Mouse (Mus musculus) heart, adult 2 months (tissue): ENCODE results near the gene Ascc2.

Source experiments
- CTCF ChIP-seq: fragments of 200-600 bp; IDR thresholded peaks from 2 replicates; pipeline ENCODE4 v1.8.1; 2022; ENCODE audit warnings: antibody characterized with exemption, mild to moderate bottlenecking, moderate library complexity
- EP300 ChIP-seq: fragments of 200-500 bp; IDR thresholded peaks from 2 replicates; pipeline ENCODE4 v1.6.1; 2011; ENCODE audit warnings: low read depth, low read length, control low read depth; ENCODE audit not compliant: insufficient read depth
- POLR2A ChIP-seq: fragments of 200-500 bp; IDR thresholded peaks from 2 replicates; pipeline ENCODE4 v1.6.1; 2011; ENCODE audit warnings: mild to moderate bottlenecking, low read depth, low read length, control low read depth; ENCODE audit not compliant: insufficient read depth

DNA sequence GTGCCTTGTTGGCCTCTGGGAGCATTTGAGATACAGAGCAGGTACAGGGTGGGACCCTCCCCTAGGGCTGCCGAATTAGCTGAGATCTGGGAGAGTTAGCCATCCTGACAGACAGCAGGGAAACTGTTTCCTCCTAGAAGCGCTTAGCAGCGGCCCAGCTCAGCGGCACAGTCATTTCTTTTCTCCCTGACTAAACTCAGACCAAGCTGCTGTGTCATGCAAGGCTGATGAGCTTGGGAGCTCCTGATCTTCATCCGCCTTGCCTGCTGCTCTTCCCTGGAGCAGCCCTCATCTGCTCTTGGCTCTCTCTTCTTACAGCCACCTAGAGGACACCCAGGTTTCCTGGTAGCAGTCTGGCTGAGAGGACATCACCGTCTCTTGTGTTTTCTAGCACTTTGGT is 46.6 kb downstream of the Ascc2 start:
- TF ChIP-seq CTCF (no peak), EP300 (no peak), POLR2A (no peak)
